Mouse (Mus musculus): ENCODE results near the gene Gm11627.

Gene Gm11627

DNA sequence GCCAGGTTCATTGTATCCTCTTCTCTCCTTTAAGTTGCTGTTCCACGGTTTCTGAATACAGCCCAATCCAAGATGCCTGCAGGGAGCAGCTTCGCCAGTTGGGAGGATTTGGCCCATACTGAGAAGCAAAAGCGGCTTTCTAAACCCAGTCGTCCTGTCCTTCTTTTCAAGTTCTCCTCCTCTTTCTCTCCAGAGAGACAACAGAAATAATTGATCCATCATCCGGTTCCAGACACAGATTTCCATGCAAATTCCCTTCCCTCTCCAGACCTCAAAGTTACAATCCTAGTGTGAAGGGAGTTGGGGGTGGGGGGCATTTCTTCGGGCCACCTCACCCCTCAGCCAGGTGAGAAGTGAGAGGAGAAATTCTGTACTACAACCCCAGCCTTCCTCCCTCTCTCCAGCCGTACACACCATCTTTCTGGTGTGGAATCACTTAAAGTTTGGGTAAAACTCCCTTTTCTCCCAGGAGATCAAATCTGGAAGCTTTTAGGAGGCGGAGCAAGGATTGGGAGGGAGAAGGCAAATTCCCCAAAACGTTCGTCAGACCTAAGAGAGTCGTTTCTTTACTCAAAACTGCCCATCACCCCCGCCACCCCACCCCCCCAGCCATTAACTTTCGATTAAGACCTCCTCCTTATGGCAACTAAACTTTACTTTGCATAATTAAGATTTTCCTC is 23.7 kb upstream of the Gm11627 start:
- in situ Hi-C loops (cut with MboI, MseI): no loop called here

DNA sequence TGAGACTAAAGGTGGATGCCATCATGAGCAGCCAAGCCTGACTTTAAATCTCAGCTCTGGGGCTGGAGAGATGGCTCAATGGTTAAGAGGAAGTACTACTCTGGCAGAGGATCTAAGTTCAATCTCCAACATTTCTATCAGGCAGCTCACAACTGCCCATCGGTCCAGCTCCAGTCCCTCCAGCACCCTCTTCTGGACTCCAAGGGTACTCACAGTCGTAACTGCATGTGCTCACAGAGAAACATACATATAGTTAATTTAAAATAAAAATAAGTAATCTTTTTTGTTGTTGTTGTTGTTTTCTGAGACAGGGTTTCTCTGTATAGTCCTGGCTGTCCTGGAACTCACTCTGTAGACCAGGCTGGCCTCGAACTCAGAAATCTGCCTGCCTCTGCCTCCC is 20.7 kb upstream of the Gm11627 start:
- in situ Hi-C loops (cut with MboI, MseI): no loop called here

DNA sequence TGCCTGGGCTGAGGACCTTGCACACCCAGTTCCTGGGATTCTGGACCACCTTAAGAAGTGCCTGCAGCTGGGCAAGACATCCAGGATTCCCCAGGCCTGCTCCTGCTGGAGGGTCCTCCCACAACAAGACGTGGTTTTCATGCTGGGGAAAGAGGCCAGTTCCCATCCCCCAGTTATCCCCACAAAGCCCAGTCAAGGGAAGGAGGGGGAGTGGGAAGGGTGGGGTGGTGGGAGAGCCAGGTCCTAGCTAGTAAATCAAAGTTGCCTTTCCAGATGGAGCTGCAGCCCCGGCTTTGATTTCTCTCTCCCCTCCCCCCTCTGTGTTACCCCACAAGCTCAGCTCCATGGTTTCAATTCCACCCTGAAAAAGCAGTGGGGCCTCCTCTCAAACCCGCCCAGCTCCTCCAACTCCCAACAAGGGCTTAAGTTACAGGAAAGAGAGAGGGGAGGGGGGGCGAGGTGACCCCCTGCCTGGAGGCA is 16.1 kb upstream of the Gm11627 start:
- in situ Hi-C loops (cut with MboI, MseI): no loop called here

DNA sequence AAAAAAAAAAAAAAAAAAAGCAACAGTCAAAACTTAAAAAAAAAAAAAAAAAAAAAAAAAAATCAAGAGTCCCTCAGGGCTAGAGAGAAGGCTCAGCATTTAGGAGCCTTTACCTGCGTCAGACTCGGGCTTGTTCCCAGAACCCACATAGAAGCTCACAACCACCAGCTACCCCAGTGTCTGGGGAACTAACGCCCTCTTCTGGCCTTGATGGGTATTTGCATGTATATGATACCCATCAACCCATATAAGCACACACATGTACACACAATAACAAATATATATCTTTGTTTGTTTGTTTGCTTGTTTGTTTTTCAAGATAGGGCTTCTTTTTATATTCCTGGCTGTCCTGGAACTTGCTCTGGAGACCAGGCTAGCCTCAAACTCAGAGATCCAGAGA is 8.3 kb upstream of the Gm11627 start:
- in situ Hi-C loops (cut with MboI, MseI): loop anchor here (5.0 kb wide), 1 partner anchor 70 kb away; no protein-coding TSS in a partner anchor

DNA sequence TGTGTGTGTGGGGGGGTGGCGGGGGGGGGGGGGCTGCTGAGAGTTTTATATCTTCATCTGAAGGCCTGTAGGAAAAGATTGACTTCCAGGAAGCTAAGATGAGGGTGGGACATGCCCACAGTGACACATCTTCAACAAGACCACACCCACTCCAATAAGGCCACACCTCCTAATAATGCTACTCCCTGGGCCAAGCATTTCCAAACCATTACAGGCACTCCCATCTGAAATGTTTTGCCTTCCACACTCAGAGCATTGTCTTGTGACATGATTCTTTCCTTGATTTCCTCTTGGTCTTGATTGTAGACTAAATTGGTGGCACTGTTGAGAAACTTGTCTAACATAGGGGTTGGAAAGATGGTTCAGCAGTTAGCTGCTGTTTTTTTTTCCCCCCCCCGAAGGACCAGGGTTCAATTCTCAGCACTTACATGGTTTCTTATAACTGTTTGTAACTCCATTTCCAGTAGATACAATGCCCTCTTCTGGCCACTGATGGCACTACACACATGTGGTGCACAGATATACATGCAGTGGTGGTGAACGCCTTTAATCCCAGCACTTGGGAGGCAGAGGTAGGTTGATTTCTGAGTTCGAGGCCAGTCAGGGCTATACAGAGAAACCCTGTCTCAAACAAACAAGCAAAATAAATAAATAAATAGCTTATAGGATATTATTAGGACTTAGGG is 7.3 kb upstream of the Gm11627 start:
- in situ Hi-C loops (cut with MboI, MseI): loop anchor here (5.0 kb wide), 1 partner anchor 71 kb away; no protein-coding TSS in a partner anchor

DNA sequence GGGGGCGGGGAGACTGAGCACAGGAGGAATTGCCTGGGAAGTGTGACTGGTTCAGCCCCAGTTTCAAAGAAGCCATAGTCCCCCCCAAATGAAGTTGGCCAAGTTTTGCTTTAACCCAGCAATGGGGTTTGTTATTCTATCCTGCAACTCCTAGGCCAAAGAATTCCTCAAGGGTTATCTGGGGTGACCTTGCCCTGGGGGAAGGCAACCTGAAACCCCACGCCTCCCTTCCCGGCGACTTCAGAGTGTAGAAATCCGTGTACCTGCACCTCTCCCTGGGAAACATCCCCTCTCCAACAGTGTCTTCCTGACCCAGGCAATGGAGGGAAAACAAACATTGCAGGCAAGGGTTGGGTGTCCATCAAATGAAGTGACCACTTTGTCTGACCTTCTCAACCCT is 3.5 kb upstream of the Gm11627 start:
- in situ Hi-C loops (cut with MboI, MseI): no loop called here

DNA sequence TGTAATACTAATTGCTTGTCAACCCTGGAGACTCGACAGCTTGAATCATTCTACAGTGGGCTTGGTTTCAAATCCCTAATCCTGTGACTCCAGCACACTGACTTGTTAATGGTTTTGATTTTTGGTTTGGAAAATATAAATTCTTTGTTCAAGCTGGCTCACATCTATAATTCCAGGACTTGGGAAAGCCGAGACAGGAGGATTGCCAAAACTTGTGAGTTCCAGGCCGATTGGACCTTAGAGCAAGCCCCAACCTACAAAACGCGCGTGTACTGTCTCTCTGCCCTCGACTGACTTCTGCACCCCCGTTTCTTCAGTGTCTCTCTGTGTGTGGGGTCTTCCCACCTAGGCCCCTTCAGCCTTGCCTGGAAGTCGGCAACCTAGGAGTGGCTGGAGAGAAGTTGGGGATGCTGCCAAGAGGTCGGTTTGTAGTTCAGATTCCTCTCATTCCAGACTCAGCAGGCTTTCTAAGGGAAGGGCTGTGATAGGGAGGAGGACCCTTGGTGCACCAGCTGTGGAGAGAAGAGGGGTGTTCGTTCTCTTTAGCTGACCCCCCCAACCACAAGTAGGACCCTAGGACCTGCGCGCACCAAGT is 2.9 kb upstream of the Gm11627 start:
- in situ Hi-C loops (cut with MboI, MseI): no loop called here

DNA sequence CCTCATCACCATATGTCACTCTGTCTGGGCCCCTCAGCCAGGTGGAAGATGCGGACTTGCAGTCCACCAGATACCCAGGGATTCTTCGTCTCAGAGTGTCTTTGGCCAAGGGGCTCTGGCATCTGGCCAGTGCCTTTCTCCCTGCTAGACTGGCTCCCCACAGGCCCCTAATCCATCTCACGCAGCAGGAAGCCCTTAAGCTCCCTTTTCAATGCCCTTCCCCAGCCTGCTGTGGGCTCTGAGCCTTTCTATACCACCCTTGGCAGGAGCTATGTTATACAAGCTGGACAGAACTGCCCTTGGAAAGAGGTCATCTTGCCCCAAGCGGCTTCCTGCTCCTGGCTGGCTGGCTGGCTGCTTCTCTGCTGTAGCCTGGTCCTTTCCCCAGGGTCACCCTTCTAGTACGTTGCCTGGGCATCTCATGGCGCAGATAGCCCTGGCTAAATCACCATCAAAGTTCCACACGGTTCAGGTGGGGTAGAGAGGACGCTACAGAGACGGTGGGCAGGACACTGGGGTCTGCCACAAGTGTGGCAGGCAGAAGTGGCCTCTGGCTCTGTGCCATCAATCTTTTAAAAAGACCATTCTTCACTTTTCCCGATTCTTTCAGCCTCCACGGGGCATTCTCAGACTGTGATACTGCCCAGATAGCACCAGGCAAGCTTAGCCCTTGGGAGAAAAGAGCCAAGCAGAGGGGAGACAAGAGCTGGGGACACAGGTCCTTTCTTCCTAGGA is 2.2 kb upstream of the Gm11627 start:
- in situ Hi-C loops (cut with MboI, MseI): no loop called here

DNA sequence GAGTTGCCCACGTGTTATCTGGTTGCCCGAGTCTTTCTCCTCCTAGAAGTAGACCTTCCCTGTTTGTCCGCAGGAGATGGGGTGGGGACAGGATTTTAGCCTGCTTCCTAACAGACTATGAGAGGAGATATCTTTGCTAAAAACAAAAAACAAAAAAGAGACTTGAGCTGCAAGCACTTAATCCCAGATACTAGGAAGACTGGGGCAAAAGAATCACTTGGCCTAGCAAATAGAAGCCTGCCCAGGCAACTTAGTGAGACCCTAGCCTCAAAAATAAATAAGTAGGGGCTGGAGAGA is 721 bp upstream of the Gm11627 start:
- in situ Hi-C loops (cut with MboI, MseI): no loop called here

DNA sequence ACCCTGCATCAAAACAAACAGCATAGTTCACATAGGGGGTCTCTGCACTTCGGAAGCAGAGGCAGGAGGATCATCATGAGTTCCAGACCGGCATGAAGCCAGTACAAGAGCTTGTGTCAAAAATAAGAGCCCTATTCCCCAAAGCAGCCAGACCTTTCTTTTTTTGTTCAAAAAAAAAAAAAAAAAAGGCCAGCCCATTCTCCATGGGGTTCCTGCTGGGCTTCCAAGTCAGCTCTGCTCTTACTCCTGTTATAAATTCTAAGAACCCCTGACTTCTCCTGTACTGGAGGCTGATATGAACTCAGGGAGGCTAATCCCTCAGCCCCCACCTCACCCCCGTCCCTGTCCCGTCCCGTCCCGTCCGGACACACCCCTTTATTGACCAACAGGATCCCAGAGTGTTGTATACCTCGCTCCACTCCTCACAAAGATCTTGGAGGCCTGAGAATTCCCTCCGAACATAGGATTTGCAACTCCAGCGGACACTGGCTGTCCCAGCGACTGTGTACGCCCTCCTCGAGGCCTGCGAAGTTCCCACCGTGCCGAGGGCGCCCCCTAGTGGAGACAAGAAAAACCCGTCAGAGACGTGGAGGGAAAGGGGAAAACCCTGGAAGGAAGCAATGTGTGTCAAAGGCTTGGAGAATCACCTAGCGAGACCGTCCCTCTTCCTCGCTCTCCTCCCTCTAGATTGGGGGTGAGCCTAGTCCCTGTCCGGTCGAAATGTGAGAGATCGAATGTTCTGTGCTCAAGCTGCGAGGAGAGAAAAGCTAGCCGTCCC is 731 bp downstream of the Gm11627 start:
- in situ Hi-C loops (cut with MboI, MseI): no loop called here

DNA sequence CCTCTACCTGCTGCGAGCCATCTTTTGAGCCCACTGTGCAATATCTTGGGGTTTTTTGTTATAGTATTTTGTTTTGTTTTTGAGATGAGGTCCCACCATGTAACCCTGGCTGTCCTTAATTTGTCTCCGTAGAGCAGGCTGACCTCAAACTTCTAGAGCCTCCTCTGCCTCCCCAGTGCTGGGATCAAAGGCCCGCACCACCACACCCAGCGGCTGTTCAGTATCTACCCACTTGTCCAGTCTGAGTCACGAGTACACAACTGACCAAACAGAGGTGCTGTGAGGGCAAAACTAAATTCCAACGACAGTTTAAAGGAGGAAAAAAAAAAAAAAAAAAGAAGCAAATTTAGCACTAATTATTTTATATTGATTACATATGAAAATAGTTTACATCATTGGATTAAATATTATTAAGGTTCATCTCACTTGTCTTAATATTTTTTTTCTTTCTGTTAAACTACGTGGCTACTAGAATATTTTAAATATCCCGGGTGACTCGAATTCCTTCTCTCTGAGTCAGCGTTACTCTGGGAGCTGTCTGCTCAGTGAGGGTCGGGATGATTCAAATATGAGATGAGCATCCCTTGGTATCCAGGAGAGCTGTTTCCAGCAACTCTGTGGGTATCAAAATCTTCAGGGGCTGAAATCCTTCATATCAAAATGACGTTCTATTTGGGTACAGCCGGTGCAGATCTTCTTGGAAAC is 3.1 kb downstream of the Gm11627 start:
- in situ Hi-C loops (cut with MboI, MseI): no loop called here

DNA sequence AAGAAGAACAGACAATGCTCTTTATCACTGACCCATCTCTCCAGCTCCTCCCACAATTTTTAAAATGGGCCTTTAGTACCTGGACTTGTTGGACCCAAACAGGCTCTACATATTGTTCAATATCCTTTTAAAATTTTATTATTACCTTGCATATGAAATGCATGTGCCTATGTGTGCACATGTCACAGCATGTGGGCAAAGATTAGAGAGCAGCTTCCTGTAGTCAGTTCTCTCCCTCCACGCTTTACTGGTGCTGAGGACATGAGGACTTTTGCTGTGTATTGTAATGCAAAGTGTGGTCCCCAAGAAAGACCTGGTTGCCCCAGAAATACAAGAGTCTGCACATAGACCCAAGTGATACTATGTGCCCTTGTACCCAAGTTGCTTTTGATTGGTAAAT is 4.2 kb downstream of the Gm11627 start:
- in situ Hi-C loops (cut with MboI, MseI): no loop called here

DNA sequence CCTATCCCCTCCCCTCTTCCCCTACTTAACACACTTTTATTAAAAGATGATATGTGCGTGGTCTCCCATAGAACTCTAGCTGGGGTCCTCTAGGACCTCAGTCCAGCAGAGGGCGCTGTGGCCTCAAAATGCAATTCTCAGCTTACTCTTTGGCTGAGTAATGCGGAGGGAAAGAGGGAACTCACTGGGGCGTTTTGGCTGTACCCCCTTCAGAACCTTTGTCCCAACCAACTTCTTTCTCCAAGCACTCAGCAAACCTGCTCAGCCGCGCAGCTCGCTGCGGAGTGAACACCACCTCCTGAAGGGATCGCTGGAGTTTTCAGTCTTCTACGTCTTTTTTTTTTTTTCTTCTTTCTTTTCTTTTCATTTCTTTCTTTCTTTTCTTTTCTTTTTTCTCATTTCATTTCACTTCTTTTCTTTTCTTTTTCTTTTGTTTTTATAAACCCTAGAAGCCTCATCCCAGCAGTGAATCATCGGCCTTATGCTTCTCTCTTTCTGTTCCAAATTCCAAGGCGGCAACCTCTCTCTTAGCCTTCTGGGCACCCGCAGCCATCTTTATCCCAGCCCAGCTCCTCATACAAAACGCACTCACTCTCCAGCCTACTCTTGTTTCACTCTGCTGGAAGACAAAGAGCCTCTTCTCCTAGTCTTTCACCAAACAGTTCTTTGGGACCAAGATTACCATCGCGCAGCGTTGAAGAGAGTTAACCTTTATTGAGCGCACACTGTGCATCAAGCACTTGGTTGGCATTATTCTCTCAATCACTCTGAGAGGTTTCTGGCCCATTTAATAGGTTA is 6.2 kb downstream of the Gm11627 start:
- in situ Hi-C loops (cut with MboI, MseI): no loop called here

DNA sequence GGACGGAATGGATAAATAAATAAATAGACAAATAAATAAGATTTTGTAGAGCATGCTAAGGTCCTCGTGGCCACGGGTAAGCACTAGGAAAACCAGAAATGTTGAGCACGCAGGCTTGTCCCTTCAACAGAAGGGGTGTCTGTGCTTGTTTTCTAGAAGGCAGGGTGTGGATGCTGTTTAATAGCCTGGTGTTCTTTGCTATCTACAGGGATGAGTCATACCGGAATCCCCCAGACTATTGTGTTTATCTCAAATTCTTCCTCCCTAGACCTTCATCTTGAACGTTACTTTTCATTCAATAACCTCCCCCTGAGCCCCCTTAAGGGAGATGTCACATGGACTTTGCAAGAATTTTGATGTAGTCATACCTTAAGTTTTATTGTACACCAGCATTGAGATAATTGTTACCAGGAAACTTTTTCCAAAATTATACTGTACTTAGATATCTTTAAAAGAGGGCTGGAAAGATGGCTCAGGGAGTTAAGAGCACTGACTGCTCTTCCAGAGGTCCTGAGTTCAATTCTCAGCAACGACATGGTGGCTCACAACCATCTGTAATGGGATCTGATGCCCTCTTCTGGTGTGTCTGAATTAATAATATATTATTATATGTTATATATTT is 10.4 kb downstream of the Gm11627 start:
- in situ Hi-C loops (cut with MboI, MseI): no loop called here

DNA sequence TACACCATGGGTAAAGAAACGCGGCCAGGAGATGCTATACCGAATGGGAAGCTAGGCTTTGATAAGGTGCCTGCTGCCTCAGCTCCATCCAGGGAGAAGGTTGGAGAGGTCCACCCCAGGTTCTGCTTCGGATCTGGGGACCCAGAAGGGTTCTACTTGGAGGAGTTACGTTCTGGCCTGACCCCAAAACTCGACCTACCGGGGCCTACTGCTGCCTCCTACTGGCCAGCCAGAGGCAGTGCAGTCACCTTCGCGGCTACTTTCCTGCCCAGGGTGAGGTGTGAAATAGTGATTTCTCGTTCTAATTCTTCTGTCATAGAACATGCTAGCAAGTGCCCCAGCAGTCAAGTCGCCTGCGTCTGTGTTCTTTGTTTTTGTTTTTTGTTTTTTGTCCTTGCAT is 11.1 kb downstream of the Gm11627 start:
- in situ Hi-C loops (cut with MboI, MseI): no loop called here

DNA sequence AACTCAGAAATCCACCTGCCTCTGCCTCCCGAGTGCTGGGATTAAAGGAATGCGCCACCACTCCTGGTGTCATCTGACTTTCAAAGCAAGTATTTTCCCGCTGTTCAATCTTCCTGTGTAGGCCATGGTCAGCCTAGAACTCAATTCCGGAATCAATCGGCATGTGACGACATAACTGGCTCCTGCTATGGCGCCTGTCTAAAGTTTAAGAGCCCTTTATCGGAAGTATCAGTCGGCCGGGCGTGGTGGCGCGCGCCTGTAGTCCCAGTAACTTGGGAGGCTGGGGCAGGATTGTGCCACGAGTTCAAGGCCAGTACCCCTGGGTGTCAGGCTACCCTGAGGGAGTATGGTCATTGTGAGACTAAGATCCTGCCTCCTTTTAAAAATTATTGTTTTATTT is 11.5 kb downstream of the Gm11627 start:
- in situ Hi-C loops (cut with MboI, MseI): no loop called here

DNA sequence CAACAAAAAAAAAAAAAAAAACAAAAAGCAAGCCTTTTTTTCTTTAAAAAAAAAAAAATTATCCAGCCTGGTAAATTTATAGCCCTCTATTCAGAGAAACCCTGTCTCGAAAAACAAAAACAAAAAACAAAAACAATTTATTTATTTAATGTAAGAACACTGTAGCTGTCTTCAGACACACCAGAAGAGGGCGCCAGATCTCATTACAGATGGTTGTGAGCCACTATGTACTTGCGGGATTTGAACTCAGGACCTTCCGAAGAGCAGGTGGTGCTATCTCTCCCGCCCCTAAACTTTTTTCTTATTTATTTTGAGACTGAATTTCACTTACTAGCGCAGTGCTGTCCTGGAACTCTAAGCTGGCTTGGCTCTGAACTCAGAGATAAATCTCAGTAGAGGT is 12.1 kb downstream of the Gm11627 start:
- in situ Hi-C loops (cut with MboI, MseI): no loop called here

DNA sequence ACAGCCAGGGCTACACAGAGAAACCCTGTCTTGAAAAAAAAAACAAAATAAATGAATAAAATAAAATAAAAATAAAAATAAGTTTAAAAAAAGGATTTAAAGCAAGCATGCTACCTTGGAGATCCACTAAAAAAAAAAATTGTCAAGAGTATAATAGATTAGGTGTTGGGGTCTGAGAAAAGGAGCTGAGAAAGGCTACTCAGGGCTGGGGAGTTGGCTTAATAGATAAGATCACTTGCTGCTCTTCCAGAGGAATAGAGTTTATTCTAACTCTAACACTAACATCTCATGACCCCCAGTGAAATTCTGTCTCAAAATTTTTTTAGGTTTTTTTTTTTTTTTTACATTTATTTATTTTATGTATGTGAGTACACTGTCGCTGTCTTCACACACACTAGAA is 13.0 kb downstream of the Gm11627 start:
- in situ Hi-C loops (cut with MboI, MseI): no loop called here

DNA sequence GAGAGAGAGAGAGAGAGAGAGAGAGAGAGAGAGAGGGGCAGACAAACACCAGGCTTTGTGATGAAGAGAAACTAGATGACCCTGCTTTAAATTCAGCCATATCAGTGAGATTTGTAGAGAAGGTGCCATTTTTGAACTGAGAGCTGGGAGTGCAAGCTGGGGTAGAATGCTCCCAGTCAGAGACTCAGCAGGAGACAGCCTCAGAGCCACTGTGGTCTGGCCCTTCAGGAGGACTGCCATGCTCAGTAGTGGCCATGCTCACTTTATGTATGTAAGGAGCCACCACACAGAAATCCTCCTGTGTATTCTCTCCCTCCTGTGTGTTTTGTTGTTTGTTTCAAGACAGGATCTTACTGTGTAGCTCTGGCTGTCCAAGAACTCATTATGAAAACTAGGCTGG is 13.5 kb downstream of the Gm11627 start:
- in situ Hi-C loops (cut with MboI, MseI): no loop called here
